Mouse (Mus musculus) brown adipose tissue, adult 24 weeks (tissue): ENCODE measurements around the gene Nup210l. TPM values are rescaled to one million over a fixed set of nuclear protein-coding genes. Genes with fewer than 3 reads are reported as not detected.

Source experiments
- H3K27ac ChIP-seq: fragments of 200-500 bp; replicated peaks from 2 replicates; pipeline ENCODE4 v1.5.1; 2012; ENCODE audit warnings: low read depth, mild to moderate bottlenecking, low read length
- H3K4me1 ChIP-seq: fragments of 200-500 bp; 2 replicates; pipeline ENCODE4 v1.6.1; 2012; ENCODE audit warnings: low read length, mixed read lengths; ENCODE audit not compliant: control insufficient read depth, insufficient read depth, insufficient read length
- H3K4me3 ChIP-seq: fragments of 200-500 bp; 2 replicates; pipeline ENCODE4 v1.5.1; 2012; ENCODE audit warnings: low read depth, mild to moderate bottlenecking, low read length, moderate library complexity; ENCODE audit not compliant: insufficient read depth
- polyA plus RNA-seq: library from polyadenylated mRNA; stranded (reverse); fragments of >200 nt; gene quantifications from 2 replicates; pipeline ENCODE4 v1.2.4, GENCODE M21; 2012; ENCODE audit not compliant: missing spikeins, insufficient read depth, insufficient read length

Gene Nup210l
- 0.20 TPM in 1 of 2 replicates, not detected in the other for polyA plus RNA-seq

- Histone ChIP-seq H3K4me3 (no peak within 1 kb of the TSS), H3K27ac (no peak within 1 kb of the TSS), H3K4me1 (no peaks in the 10 kb centered on the region)
These were observed at the start of gene Nup210l for GRCm38 (mm10) chr3:90103938-90104337. Nup210l (plus strand) TSS chr3:90104132.

- H3K27ac ChIP-seq, result no peak overlapping the region
These were observed 42.4 kb upstream of the Nup210l start for GRCm38 (mm10) chr3:90061549-90061948.

GRCm38 (mm10) chr3:90062539-90062938 lies 41.4 kb upstream of the Nup210l start:
- no peak overlapping the region for H3K4me3 ChIP-seq
- no peak overlapping the region for H3K27ac ChIP-seq
- H3K4me1 ChIP-seq, result no peaks in the 10 kb centered on the region

More at GRCm38 (mm10) chr3:90061549-90061948, 42.4 kb upstream of the Nup210l start:
- H3K4me3 ChIP-seq, result no peak overlapping the region
- H3K4me1 ChIP-seq, result no peaks in the 10 kb centered on the region

- H3K27ac ChIP-seq, result no peak overlapping the region
- H3K4me1 ChIP-seq, result no peaks in the 10 kb centered on the region
- no peak overlapping the region for H3K4me3 ChIP-seq
These were observed 39.5 kb upstream of the Nup210l start for GRCm38 (mm10) chr3:90064383-90064782.

GRCm38 (mm10) chr3:90065553-90065952 lies 38.4 kb upstream of the Nup210l start:
- Histone ChIP-seq H3K4me1 (no peaks in the 10 kb centered on the region), H3K4me3 (no peak overlapping the region), H3K27ac (no peak overlapping the region)

- no peak overlapping the region for H3K4me3 ChIP-seq
- no peak overlapping the region for H3K27ac ChIP-seq
- no peaks in the 10 kb centered on the region for H3K4me1 ChIP-seq
These were observed 36.1 kb upstream of the Nup210l start for GRCm38 (mm10) chr3:90067851-90068250.

- no peak overlapping the region for H3K27ac ChIP-seq
- no peaks in the 10 kb centered on the region for H3K4me1 ChIP-seq
- H3K4me3 ChIP-seq, result no peak overlapping the region
These were observed 34.2 kb upstream of the Nup210l start for GRCm38 (mm10) chr3:90069688-90070087.

GRCm38 (mm10) chr3:90072294-90072693 lies 31.6 kb upstream of the Nup210l start, which contains the start of gene Tpm3:
Tpm3 (plus strand) TSS chr3:90072649.
- Histone ChIP-seq H3K27ac (no peak within 1 kb of the TSS), H3K4me3 (no peak within 1 kb of the TSS), H3K4me1 (no peaks in the 10 kb centered on the region)

GRCm38 (mm10) chr3:90076921-90077716 lies 26.8 kb upstream of the Nup210l start:
- Histone ChIP-seq H3K4me1 (peaks cover 2% of the 10 kb centered on the region; the same call in 1 of the 2 replicates), H3K4me3 (no peak overlapping the region), H3K27ac (no peak overlapping the region)

- Histone ChIP-seq H3K4me3 (no peak overlapping the region), H3K4me1 (peaks cover 7% of the 10 kb centered on the region; the same call in 1 of the 2 replicates), H3K27ac (no peak overlapping the region)
These were observed 25.7 kb upstream of the Nup210l start for GRCm38 (mm10) chr3:90078224-90078623.

GRCm38 (mm10) chr3:90079133-90079762 lies 24.7 kb upstream of the Nup210l start:
- peaks cover 16% of the 10 kb centered on the region for H3K4me1 ChIP-seq
- H3K4me3 ChIP-seq, result peak overlapping the region; percentile 82
- H3K27ac ChIP-seq, result peak overlapping the region; percentile 92

- peaks cover 22% of the 10 kb centered on the region for H3K4me1 ChIP-seq
- H3K27ac ChIP-seq, result peak overlapping the region; percentile 92
- H3K4me3 ChIP-seq, result peak overlapping the region; percentile 82
These were observed 24.0 kb upstream of the Nup210l start for GRCm38 (mm10) chr3:90079763-90080497.

GRCm38 (mm10) chr3:90080498-90080863 lies 23.5 kb upstream of the Nup210l start:
- Histone ChIP-seq H3K4me1 (peaks cover 26% of the 10 kb centered on the region), H3K27ac (peak overlapping the region; percentile 92), H3K4me3 (peak overlapping the region; percentile 82)

- H3K4me3 ChIP-seq, result peak overlapping the region; percentile 48
- H3K4me1 ChIP-seq, result peaks cover 26% of the 10 kb centered on the region
- peak overlapping the region; percentile 81 for H3K27ac ChIP-seq
These were observed 22.3 kb upstream of the Nup210l start for GRCm38 (mm10) chr3:90081365-90082240.
